Mouse (Mus musculus) lung, embryonic 14.5 days (tissue): Measurements from ENCODE around the gene Atp6v0e. TPM values are rescaled to one million over a fixed set of nuclear protein-coding genes. Genes with fewer than 3 reads are reported as not detected.
A peak's percentile ranks its signal among the peaks of the same experiment; 100 is the strongest.

ENCODE experiments used
- ATAC-seq: fragments of 200-750 bp; cut with Nextera tagmentation; 2 replicates; pipeline ENCODE4 v1.8.0; 2017; ENCODE audit warnings: mild to moderate bottlenecking, moderate TSS enrichment, moderate library complexity; ENCODE audit not compliant: insufficient read depth
- DNase-seq: peaks from one replicate; pipeline ENCODE4 v3.0.0-alpha.2; 2015
- H3K27ac ChIP-seq: fragments of 300-500 bp; sonication (generic); 2 replicates; pipeline ENCODE4 v1.5.1; 2014; ENCODE audit warnings: low read depth, mild to moderate bottlenecking, moderate library complexity
- H3K27me3 ChIP-seq: fragments of 300-500 bp; sonication (generic); 2 replicates; pipeline ENCODE4 v1.6.1; 2014; ENCODE audit warnings: low read length, control low read depth; ENCODE audit not compliant: insufficient read depth
- H3K36me3 ChIP-seq: fragments of 300-500 bp; sonication (generic); 2 replicates; pipeline ENCODE4 v1.6.1; 2014; ENCODE audit warnings: control low read depth; ENCODE audit not compliant: insufficient read depth
- H3K4me1 ChIP-seq: fragments of 300-500 bp; sonication (generic); 2 replicates; pipeline ENCODE4 v1.6.1; 2014; ENCODE audit warnings: antibody characterized with exemption, control low read depth; ENCODE audit not compliant: insufficient read depth
- H3K4me2 ChIP-seq: fragments of 300-500 bp; sonication (generic); 2 replicates; pipeline ENCODE4 v1.6.1; 2014; ENCODE audit warnings: mild to moderate bottlenecking
- H3K4me3 ChIP-seq: fragments of 300-500 bp; sonication (generic); 2 replicates; pipeline ENCODE4 v1.5.1; 2014; ENCODE audit warnings: low read depth, low read length
- H3K9ac ChIP-seq: fragments of 300-500 bp; sonication (generic); 2 replicates; pipeline ENCODE4 v1.6.1; 2014
- H3K9me3 ChIP-seq: fragments of 300-500 bp; sonication (generic); 2 replicates; pipeline ENCODE4 v1.6.1; 2016; ENCODE audit warnings: low read depth, low read length, control low read depth
- CTCF ChIP-seq: IDR thresholded peaks from 2 replicates; pipeline ENCODE4 v1.5.1; 2016; ENCODE audit warnings: antibody characterized with exemption, low read depth
- WGBS: fragments of 180-500 bp; shearing (Covaris S2); extraction: QIAGEN DNeasy Blood & Tissue Kit; methylation state at CpG from one replicate; pipeline ENCODE4 v1.1.7; 2014; 5-methylcytosine and 5-hydroxymethylcytosine counted together
- polyA plus RNA-seq: library from polyadenylated mRNA; unstranded; fragments of >200 nt; fragmentation: Nextera tagmentation; extraction: Ambion mirVana; gene quantifications from 2 replicates; pipeline ENCODE4 v1.2.1, GENCODE M21; 2014

The Atp6v0e gene
- polyA plus RNA-seq, 1 experiment from 2014 or later, result 143 TPM

DNA sequence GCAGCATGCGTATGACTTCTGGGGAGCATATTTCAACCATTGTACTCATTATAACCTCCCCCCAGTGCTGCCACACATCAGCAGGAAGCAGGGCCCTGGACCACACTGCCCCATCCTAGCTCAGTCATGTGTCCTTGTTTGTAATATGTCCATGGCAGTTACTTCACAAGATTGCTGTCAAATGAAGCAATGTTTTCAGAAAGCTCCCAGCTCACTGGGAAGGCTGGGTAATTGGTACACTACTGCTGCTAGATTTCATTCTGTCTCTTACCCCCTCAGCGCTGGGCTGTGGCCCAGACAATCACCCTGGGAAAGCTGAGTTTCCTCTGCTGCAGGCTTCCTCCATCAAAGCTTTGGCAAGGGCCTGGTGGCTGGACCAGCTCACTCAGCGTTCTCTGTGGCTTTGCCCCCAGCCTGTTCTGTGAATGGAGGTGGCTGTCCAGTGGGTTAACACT lies 22.7 kb upstream of the Atp6v0e start:
- Histone ChIP-seq H3K27ac (no peak overlapping the region), H3K4me1 (no peaks in the 10 kb centered on the region), H3K27me3 (no peaks in the 10 kb centered on the region), H3K9ac (no peak overlapping the region), H3K4me3 (no peak overlapping the region), H3K4me2 (no peak overlapping the region), H3K9me3 (no peaks in the 10 kb centered on the region), H3K36me3 (peaks cover 82% of the 10 kb centered on the region)
- 91% methylated on average over 3 of the region's 3 CpGs for WGBS
- TF ChIP-seq CTCF, result no peak
- DNase-seq (no peak), ATAC-seq (no peak)

DNA sequence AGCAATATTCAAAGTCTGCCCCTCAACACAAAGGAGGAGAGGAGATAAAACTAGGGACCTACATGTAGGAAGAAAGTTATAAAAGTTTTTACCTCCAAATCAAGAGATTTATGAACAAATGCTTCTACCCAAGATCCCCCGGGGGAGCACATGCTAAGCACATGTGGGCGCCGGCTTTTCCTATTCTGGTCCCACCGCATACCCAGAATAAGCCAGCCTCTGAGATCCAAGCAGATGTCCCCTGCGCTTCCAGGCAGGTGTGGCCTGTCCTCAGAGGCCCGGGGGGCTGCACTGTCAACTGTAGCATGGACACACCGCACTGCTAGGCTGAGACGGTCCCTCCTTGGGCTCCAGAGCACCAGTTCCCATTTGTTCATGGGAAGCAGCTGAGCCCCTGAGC lies 19.6 kb upstream of the Atp6v0e start:
- no peak overlapping the region for H3K27ac ChIP-seq
- WGBS, result 96% methylated on average over 8 of the region's 8 CpGs
- no peaks in the 10 kb centered on the region for H3K4me1 ChIP-seq
- no peaks in the 10 kb centered on the region for H3K27me3 ChIP-seq
- no peak overlapping the region for H3K4me2 ChIP-seq
- no peak overlapping the region for H3K4me3 ChIP-seq
- H3K9ac ChIP-seq, result no peak overlapping the region
- H3K36me3 ChIP-seq, result peaks cover 86% of the 10 kb centered on the region
- no peaks in the 10 kb centered on the region for H3K9me3 ChIP-seq
- TF ChIP-seq CTCF, result no peak
- no peak for ATAC-seq
- DNase-seq, result no peak

DNA sequence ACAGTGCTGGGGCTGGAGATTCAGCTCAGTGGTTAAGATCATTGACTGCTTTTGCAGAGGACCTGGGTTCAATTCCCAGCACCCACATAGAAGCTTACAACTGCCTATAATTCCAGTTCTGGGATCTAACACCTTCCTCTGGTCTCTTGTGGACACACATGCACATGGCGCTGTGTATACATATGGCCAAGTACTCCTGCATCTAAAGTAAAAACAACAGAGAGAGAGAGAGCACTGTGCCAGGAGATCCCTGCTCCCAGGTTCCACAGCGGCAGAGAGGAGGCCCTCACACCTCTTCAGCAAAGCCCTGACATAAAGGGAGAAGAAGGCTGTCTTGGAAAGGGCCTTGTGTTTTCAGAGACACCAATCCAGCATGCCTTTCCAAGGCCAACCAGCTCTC lies 19.0 kb upstream of the Atp6v0e start:
- Histone ChIP-seq H3K27ac (no peak overlapping the region), H3K4me2 (no peak overlapping the region), H3K4me3 (no peak overlapping the region), H3K27me3 (no peaks in the 10 kb centered on the region), H3K36me3 (peaks cover 86% of the 10 kb centered on the region), H3K4me1 (no peaks in the 10 kb centered on the region), H3K9ac (no peak overlapping the region), H3K9me3 (no peaks in the 10 kb centered on the region)
- 88% methylated on average over 2 of the region's 2 CpGs for whole genome bisulfite sequencing
- DNase-seq, result no peak
- no peak for TF ChIP-seq CTCF
- ATAC-seq, result no peak

- no peaks in the 10 kb centered on the region for H3K4me1 ChIP-seq
- no peak overlapping the region for H3K4me2 ChIP-seq
- no peaks in the 10 kb centered on the region for H3K9me3 ChIP-seq
- H3K4me3 ChIP-seq, result no peak overlapping the region
- ATAC-seq (no peak), DNase-seq (peak; percentile 43)
- no peak overlapping the region for H3K27ac ChIP-seq
- no peak overlapping the region for H3K9ac ChIP-seq
- 66% methylated on average over 9 of the region's 9 CpGs for WGBS
- H3K27me3 ChIP-seq, result no peaks in the 10 kb centered on the region
- no peak for TF ChIP-seq CTCF
- peaks cover 87% of the 10 kb centered on the region for H3K36me3 ChIP-seq
These were observed 18.3 kb upstream of the Atp6v0e start for GRCm38 (mm10) chr17:26644509-26645410.

DNA sequence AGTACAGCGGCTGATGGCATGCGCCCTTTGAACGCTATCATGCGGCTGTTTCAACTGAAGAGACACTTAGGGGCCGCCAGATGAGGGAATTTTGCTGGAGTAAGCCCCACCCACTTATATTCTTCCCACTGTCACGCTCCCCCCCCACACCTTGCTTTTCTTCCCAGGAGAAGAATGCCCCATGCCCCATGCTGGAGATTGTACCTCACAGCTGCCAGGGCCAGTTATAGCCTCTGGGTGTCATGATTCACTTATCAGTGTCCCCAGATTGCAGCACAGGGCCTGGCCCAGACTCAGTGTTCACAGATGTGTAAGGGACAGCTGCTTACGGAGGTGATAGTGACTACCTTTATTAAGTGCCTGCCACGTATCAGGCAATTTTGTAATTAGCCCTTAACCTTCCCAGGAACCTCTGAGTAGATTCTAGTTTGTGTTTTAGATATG lies 17.6 kb upstream of the Atp6v0e start:
- Histone ChIP-seq H3K27ac (no peak overlapping the region), H3K4me2 (no peak overlapping the region)

GRCm38 (mm10) chr17:26647283-26647682 lies 15.7 kb upstream of the Atp6v0e start:
- ATAC-seq (peak; percentile 67), DNase-seq (peak; percentile 54)
- H3K27ac ChIP-seq, result no peak overlapping the region; the same call in 1 of the 2 replicates
- H3K4me1 ChIP-seq, result no peaks in the 10 kb centered on the region
- H3K4me2 ChIP-seq, result no peak overlapping the region
- H3K36me3 ChIP-seq, result peaks cover 64% of the 10 kb centered on the region
- TF ChIP-seq CTCF, result no peak
- H3K9me3 ChIP-seq, result no peaks in the 10 kb centered on the region
- H3K9ac ChIP-seq, result no peak overlapping the region
- H3K27me3 ChIP-seq, result no peaks in the 10 kb centered on the region
- WGBS, result 41% methylated on average over 13 of the region's 13 CpGs
- no peak overlapping the region for H3K4me3 ChIP-seq

More for the DNA sequence above, 17.6 kb upstream of the Atp6v0e start:
- H3K4me1 ChIP-seq, result no peaks in the 10 kb centered on the region
- DNase-seq (no peak), ATAC-seq (no peak)
- H3K36me3 ChIP-seq, result peaks cover 81% of the 10 kb centered on the region
- H3K27me3 ChIP-seq, result no peaks in the 10 kb centered on the region
- TF ChIP-seq CTCF, result no peak
- 63% methylated on average over 8 of the region's 8 CpGs for WGBS
- H3K9ac ChIP-seq, result no peak overlapping the region
- H3K9me3 ChIP-seq, result no peaks in the 10 kb centered on the region
- H3K4me3 ChIP-seq, result no peak overlapping the region

GRCm38 (mm10) chr17:26649565-26649964 lies 13.5 kb upstream of the Atp6v0e start:
- Histone ChIP-seq H3K9ac (no peak overlapping the region), H3K4me1 (no peaks in the 10 kb centered on the region), H3K27ac (no peak overlapping the region), H3K4me2 (no peak overlapping the region), H3K27me3 (no peaks in the 10 kb centered on the region), H3K4me3 (no peak overlapping the region), H3K36me3 (peaks cover 51% of the 10 kb centered on the region), H3K9me3 (no peaks in the 10 kb centered on the region)
- TF ChIP-seq CTCF, result peak; percentile 24; the same call in 1 of the 2 replicates
- ATAC-seq, result no peak
- 87% methylated on average over 4 of the region's 4 CpGs for WGBS
- DNase-seq, result no peak
